Mouse (Mus musculus): ENCODE measurements around the gene Arglu1. TPM values are rescaled to one million over a fixed set of nuclear protein-coding genes. Genes with fewer than 3 reads are reported as not detected.

The Arglu1 gene
- polyA plus RNA-seq, 1 experiment from 2014 or later: 167 TPM

DNA sequence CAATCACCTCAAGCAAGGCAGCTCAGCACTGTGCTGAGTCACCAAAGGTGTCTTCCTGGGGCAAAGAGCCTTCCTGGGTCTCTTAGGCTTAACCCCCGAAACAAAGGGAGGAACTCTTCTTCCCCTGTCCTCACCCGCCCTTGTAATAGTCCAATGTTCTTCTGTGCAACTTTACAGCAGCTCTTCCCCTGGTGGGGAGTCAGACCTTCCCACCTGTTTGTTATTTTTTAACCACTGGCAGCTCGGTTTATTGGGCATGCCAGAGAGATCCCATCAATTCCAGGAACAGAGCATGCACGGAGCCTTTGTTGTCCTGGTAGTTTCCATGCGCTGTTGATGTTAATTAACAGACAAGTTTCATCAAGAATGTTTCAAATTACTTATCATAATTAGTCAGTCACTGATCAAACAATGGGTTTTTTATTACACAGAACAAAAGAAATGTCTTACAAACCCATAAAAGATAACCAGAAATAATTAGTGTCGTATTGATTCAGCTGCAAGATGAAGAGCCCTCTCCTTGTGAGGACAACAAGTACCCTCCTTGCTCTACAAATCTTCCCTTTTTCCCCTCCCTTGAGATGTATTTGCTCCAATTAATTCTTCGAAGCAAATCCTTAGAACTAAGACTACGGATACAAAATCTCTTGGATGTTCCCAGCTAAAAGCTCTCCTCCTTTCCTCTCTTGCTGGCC is 50.6 kb downstream of the Arglu1 start:
- Histone ChIP-seq H3K27me3 (ENCODE audit: control insufficient read depth, insufficient read depth, low read length) (no peaks in the 10 kb centered on the region), H3K4me3 (ENCODE audit: low read depth, low read length) (no peak overlapping the region), H3K4me1 (ENCODE audit: control insufficient read depth, insufficient read depth, low read length) (peaks cover 12% of the 10 kb centered on the region), H3K27ac (ENCODE audit: low read depth, low read length) (no peak overlapping the region), H3K4me2 (ENCODE audit: low read depth, low read length) (no peak overlapping the region; the same call in 1 of the 2 replicates), H3K9me3 (ENCODE audit: control insufficient read depth, low read length) (no peaks in the 10 kb centered on the region), H3K9ac (replicated peaks; ENCODE audit: low read depth, low read length) (no peak overlapping the region), H3K36me3 (ENCODE audit: control insufficient read depth, insufficient read depth, low read length) (no peaks in the 10 kb centered on the region)
- WGBS: 22% methylated on average over 8 of the region's 8 CpGs
- ATAC-seq (ENCODE audit: low read depth): no peak; the same call in 1 of the 2 replicates

GRCm38 (mm10) chr8:8631394-8631793 is 58.9 kb downstream of the Arglu1 start:
- Histone ChIP-seq H3K27ac (ENCODE audit: low read depth, low read length) (no peak overlapping the region), H3K27me3 (ENCODE audit: control insufficient read depth, insufficient read depth, low read length) (no peaks in the 10 kb centered on the region), H3K4me2 (ENCODE audit: low read depth, low read length) (no peak overlapping the region), H3K9ac (replicated peaks; ENCODE audit: low read depth, low read length) (no peak overlapping the region), H3K36me3 (ENCODE audit: control insufficient read depth, insufficient read depth, low read length) (no peaks in the 10 kb centered on the region), H3K4me3 (ENCODE audit: low read depth, low read length) (no peak overlapping the region), H3K9me3 (ENCODE audit: control insufficient read depth, low read length) (no peaks in the 10 kb centered on the region), H3K4me1 (ENCODE audit: control insufficient read depth, insufficient read depth, low read length) (peaks cover 9% of the 10 kb centered on the region)
- ATAC-seq (ENCODE audit: low read depth): no peak
- WGBS: 44% methylated on average over 7 of the region's 7 CpGs

- Histone ChIP-seq H3K36me3 (ENCODE audit: control insufficient read depth, insufficient read depth, low read length) (peaks cover 11% of the 10 kb centered on the region; the same call in 1 of the 2 replicates), H3K9ac (replicated peaks; ENCODE audit: low read depth, low read length) (no peak overlapping the region), H3K9me3 (ENCODE audit: control insufficient read depth, low read length) (no peaks in the 10 kb centered on the region), H3K4me3 (ENCODE audit: low read depth, low read length) (no peak overlapping the region), H3K4me2 (ENCODE audit: low read depth, low read length) (no peak overlapping the region), H3K4me1 (ENCODE audit: control insufficient read depth, insufficient read depth, low read length) (0 out of 2 replicates have a peak, but pooled peaks cover 4% of the 10 kb centered on the region), H3K27ac (ENCODE audit: low read depth, low read length) (no peak overlapping the region), H3K27me3 (ENCODE audit: control insufficient read depth, insufficient read depth, low read length) (no peaks in the 10 kb centered on the region)
- 67% methylated on average over 7 of the region's 7 CpGs for WGBS
- ATAC-seq (ENCODE audit: low read depth): no peak
Measured at GRCm38 (mm10) chr8:8624017-8624416, 66.3 kb downstream of the Arglu1 start.

- Histone ChIP-seq H3K4me1 (ENCODE audit: control insufficient read depth, insufficient read depth, low read length) (0 out of 2 replicates have a peak, but pooled peaks cover 4% of the 10 kb centered on the region), H3K36me3 (ENCODE audit: control insufficient read depth, insufficient read depth, low read length) (peaks cover 11% of the 10 kb centered on the region), H3K27ac (ENCODE audit: low read depth, low read length) (no peak overlapping the region), H3K4me3 (ENCODE audit: low read depth, low read length) (no peak overlapping the region), H3K4me2 (ENCODE audit: low read depth, low read length) (no peak overlapping the region), H3K9ac (replicated peaks; ENCODE audit: low read depth, low read length) (no peak overlapping the region), H3K9me3 (ENCODE audit: control insufficient read depth, low read length) (no peaks in the 10 kb centered on the region), H3K27me3 (ENCODE audit: control insufficient read depth, insufficient read depth, low read length) (no peaks in the 10 kb centered on the region)
- no peak for ATAC-seq (ENCODE audit: low read depth)
- WGBS: 67% methylated on average over 8 of the region's 8 CpGs
Measured at GRCm38 (mm10) chr8:8623486-8623885, 66.8 kb downstream of the Arglu1 start.

DNA sequence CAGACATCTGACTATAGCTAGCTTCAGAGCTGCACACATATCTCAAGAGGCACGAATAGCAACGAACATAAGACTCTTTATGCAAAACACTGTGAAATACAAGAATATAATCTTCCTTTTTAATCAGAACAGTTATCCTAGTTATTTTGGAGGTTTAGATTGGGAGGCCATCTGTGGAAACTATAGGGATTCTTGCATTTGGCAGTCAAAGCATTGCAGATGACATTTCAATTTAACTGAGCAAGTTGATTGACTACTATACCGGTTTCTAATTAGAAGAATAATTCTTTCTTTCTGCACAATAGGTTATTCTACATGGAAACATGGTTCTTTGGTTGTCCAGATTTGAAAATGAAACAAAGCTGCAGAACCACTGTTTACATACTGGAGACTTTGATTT is 67.8 kb downstream of the Arglu1 start:
- Histone ChIP-seq H3K36me3 (ENCODE audit: control insufficient read depth, insufficient read depth, low read length) (peaks cover 11% of the 10 kb centered on the region), H3K27ac (ENCODE audit: low read depth, low read length) (no peak overlapping the region), H3K4me2 (ENCODE audit: low read depth, low read length) (no peak overlapping the region), H3K9me3 (ENCODE audit: control insufficient read depth, low read length) (no peaks in the 10 kb centered on the region), H3K4me3 (ENCODE audit: low read depth, low read length) (no peak overlapping the region), H3K4me1 (ENCODE audit: control insufficient read depth, insufficient read depth, low read length) (0 out of 2 replicates have a peak, but pooled peaks cover 4% of the 10 kb centered on the region), H3K9ac (replicated peaks; ENCODE audit: low read depth, low read length) (no peak overlapping the region), H3K27me3 (ENCODE audit: control insufficient read depth, insufficient read depth, low read length) (no peaks in the 10 kb centered on the region)
- 88% methylated on average over 3 of the region's 3 CpGs for WGBS
- no peak for ATAC-seq (ENCODE audit: low read depth)

DNA sequence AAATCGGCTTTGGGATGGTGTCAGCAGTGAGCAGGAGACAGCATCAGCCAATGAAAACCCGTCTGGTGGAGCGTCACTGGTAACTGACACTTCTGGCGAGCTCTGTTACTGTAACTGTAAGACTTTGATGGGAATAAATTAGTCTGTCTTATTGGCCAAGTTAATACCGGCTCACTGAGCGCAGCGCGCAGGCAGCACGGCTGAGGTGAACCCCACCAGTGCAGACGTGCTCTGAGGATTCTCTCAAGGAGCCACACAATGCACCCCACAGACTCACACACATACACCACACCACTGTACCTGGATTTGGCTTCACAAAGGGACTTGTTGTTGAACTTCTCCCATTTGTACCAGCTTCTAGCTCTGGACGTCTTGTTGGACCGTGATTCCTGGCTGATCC is 68.3 kb downstream of the Arglu1 start:
- H3K27ac ChIP-seq (ENCODE audit: low read depth, low read length): no peak overlapping the region

DNA sequence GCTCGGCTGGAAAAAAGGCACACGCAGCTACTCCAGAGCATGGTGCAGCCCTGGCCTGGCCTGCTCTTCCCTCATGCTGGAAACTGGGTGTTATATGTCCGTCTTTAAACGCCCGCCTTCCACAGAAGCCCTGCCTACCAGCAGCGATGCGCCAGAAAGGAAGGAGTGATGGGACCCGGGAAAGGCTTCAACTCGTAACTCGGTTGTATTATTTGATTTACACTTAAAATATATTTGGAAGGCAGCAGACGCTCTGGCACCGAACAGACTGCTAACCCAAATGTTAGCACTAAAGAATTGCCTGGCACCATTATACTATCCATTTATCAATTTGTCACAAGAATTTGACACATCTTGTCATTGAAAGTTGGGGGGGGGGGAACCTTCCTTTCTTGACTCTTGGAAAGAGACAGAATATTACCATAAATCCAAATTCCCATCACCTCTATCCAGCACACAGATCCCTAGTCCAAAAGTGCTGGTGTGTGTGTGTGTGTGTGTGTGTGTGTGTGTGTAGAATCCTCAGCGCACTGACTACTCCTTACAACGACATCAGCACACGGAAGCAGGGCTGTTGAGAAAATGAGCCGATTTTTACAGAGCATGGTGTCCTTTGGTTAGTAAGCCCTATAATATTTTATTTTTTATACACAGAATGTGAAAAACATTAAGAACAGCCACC is 68.9 kb downstream of the Arglu1 start:
- 84% methylated on average over 16 of the region's 16 CpGs for WGBS
- ATAC-seq (ENCODE audit: low read depth): no peak
- Histone ChIP-seq H3K9ac (replicated peaks; ENCODE audit: low read depth, low read length) (no peak overlapping the region), H3K36me3 (ENCODE audit: control insufficient read depth, insufficient read depth, low read length) (peaks cover 11% of the 10 kb centered on the region), H3K4me2 (ENCODE audit: low read depth, low read length) (no peak overlapping the region), H3K4me3 (ENCODE audit: low read depth, low read length) (no peak overlapping the region), H3K9me3 (ENCODE audit: control insufficient read depth, low read length) (no peaks in the 10 kb centered on the region), H3K4me1 (ENCODE audit: control insufficient read depth, insufficient read depth, low read length) (0 out of 2 replicates have a peak, but pooled peaks cover 4% of the 10 kb centered on the region), H3K27me3 (ENCODE audit: control insufficient read depth, insufficient read depth, low read length) (no peaks in the 10 kb centered on the region), H3K27ac (ENCODE audit: low read depth, low read length) (no peak overlapping the region)

More for the DNA sequence above, 68.3 kb downstream of the Arglu1 start:
- no peak for ATAC-seq (ENCODE audit: low read depth)
- Histone ChIP-seq H3K36me3 (ENCODE audit: control insufficient read depth, insufficient read depth, low read length) (peaks cover 11% of the 10 kb centered on the region), H3K9me3 (ENCODE audit: control insufficient read depth, low read length) (no peaks in the 10 kb centered on the region), H3K4me1 (ENCODE audit: control insufficient read depth, insufficient read depth, low read length) (0 out of 2 replicates have a peak, but pooled peaks cover 4% of the 10 kb centered on the region), H3K27me3 (ENCODE audit: control insufficient read depth, insufficient read depth, low read length) (no peaks in the 10 kb centered on the region), H3K9ac (replicated peaks; ENCODE audit: low read depth, low read length) (no peak overlapping the region), H3K4me2 (ENCODE audit: low read depth, low read length) (no peak overlapping the region), H3K4me3 (ENCODE audit: low read depth, low read length) (no peak overlapping the region)
- WGBS: 82% methylated on average over 12 of the region's 12 CpGs

GRCm38 (mm10) chr8:8620536-8620935 is 69.8 kb downstream of the Arglu1 start:
- Histone ChIP-seq H3K27ac (ENCODE audit: low read depth, low read length) (no peak overlapping the region), H3K9me3 (ENCODE audit: control insufficient read depth, low read length) (no peaks in the 10 kb centered on the region), H3K4me1 (ENCODE audit: control insufficient read depth, insufficient read depth, low read length) (0 out of 2 replicates have a peak, but pooled peaks cover 4% of the 10 kb centered on the region), H3K36me3 (ENCODE audit: control insufficient read depth, insufficient read depth, low read length) (peaks cover 11% of the 10 kb centered on the region), H3K9ac (replicated peaks; ENCODE audit: low read depth, low read length) (no peak overlapping the region), H3K27me3 (ENCODE audit: control insufficient read depth, insufficient read depth, low read length) (no peaks in the 10 kb centered on the region), H3K4me2 (ENCODE audit: low read depth, low read length) (no peak overlapping the region), H3K4me3 (ENCODE audit: low read depth, low read length) (no peak overlapping the region)
- 91% methylated on average over 21 of the region's 21 CpGs for WGBS
- ATAC-seq (ENCODE audit: low read depth): no peak; the same call in 1 of the 2 replicates

Data from neural tube, embryonic 14.5 days (tissue).